Mouse (Mus musculus): ENCODE measurements around the gene Stk25.
A peak's percentile ranks its signal among the peaks of the same experiment; 100 is the strongest.

Gene Stk25

GRCm38 (mm10) chr1:93668791-93669548, 10.5 kb upstream of the Stk25 start:
- DNase-seq = peak; percentile 54

- no peak for DNase-seq
Observed at GRCm38 (mm10) chr1:93667760-93668400, 9.4 kb upstream of the Stk25 start.

GRCm38 (mm10) chr1:93657025-93657360, 1.5 kb downstream of the Stk25 start:
- no peak for DNase-seq

GRCm38 (mm10) chr1:93656325-93657024, 2.0 kb downstream of the Stk25 start:
- DNase-seq = no peak

GRCm38 (mm10) chr1:93654798-93655197, 3.7 kb downstream of the Stk25 start:
- DNase-seq = no peak

- no peak for DNase-seq
Observed at GRCm38 (mm10) chr1:93654275-93654674, 4.2 kb downstream of the Stk25 start.

GRCm38 (mm10) chr1:93649604-93650172, 8.8 kb downstream of the Stk25 start:
- no peak for DNase-seq

GRCm38 (mm10) chr1:93642692-93643091, 15.8 kb downstream of the Stk25 start:
- no peak for DNase-seq

- DNase-seq = no peak
Observed at GRCm38 (mm10) chr1:93641978-93642377, 16.5 kb downstream of the Stk25 start.

- no peak for DNase-seq
Observed at GRCm38 (mm10) chr1:93636211-93636897, 22.1 kb downstream of the Stk25 start.

GRCm38 (mm10) chr1:93635580-93636192, 22.8 kb downstream of the Stk25 start:
- DNase-seq = peak; percentile 100

GRCm38 (mm10) chr1:93635091-93635579, 23.3 kb downstream of the Stk25 start:
- no peak for DNase-seq

GRCm38 (mm10) chr1:93634481-93634891, 24.0 kb downstream of the Stk25 start:
- peak; percentile 52 for DNase-seq

- peak; percentile 16 for DNase-seq
Observed at GRCm38 (mm10) chr1:93632723-93633122, 25.7 kb downstream of the Stk25 start.

GRCm38 (mm10) chr1:93630796-93631195, 27.7 kb downstream of the Stk25 start:
- DNase-seq = no peak

- no peak for DNase-seq
Observed at GRCm38 (mm10) chr1:93624502-93624901, 34.0 kb downstream of the Stk25 start.

GRCm38 (mm10) chr1:93618948-93619347, 39.5 kb downstream of the Stk25 start:
- no peak for DNase-seq

- no peak for DNase-seq
Observed at GRCm38 (mm10) chr1:93618059-93618748, 40.3 kb downstream of the Stk25 start.

- DNase-seq = no peak
Observed at GRCm38 (mm10) chr1:93609762-93610161, 48.7 kb downstream of the Stk25 start.

- DNase-seq = no peak
Observed at GRCm38 (mm10) chr1:93608696-93609245, 49.7 kb downstream of the Stk25 start.

All from cerebellum, adult 9-11 months (tissue).